Mouse (Mus musculus) small intestine, adult 2 months (tissue): ENCODE results near the gene Pknox2.

ENCODE experiments used
- CTCF ChIP-seq: fragments of 200-500 bp; IDR thresholded peaks from 2 replicates; pipeline ENCODE4 v1.5.1; 2012; ENCODE audit warnings: low read depth, mild to moderate bottlenecking, control low read depth, inconsistent platforms, low read length, moderate library complexity, mixed read lengths; ENCODE audit not compliant: insufficient replicate concordance, insufficient read length; ENCODE audit errors: extremely low read depth
- POLR2A ChIP-seq: fragments of 200-500 bp; IDR thresholded peaks from 2 replicates; pipeline ENCODE4 v1.6.1; 2012; ENCODE audit warnings: low read depth, mild to moderate bottlenecking, control low read depth, inconsistent platforms, low read length, moderate library complexity

DNA sequence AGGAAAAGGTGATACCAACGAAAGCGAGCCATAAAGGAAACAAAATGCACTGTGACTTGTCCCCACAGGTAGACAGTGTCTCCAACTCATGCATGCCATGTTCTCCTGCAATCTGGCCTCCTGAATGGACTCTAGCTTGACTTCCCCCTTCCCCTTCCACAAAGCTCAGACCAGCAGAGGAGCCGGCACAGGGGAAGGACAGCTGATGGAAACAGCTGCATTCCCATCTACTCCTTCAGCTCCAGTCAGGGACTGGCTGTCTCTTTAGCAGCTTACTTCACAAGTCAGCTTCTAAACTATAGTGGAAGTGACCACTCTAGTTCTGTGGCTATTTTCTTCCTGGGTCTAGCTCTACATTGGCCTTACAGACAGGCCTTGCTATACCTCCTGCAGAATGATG, 43.0 kb downstream of the Pknox2 start:
- TF ChIP-seq CTCF (no peak), POLR2A (no peak)
